Mouse (Mus musculus) C2C12 (cell line): ENCODE measurements around the gene Tnfrsf12a. TPM values are rescaled to one million over a fixed set of nuclear protein-coding genes. Genes with fewer than 3 reads are reported as not detected.

Experiments
- H3K27me3 ChIP-seq: one replicate; pipeline ENCODE4 v1.6.1; 2011; ENCODE audit not compliant: control insufficient read depth, insufficient read depth, insufficient read length
- H3K36me3 ChIP-seq: one replicate; pipeline ENCODE4 v1.6.1; 2011; ENCODE audit not compliant: control insufficient read depth, insufficient read depth
- H3K4me3 ChIP-seq: one replicate; pipeline ENCODE4 v1.5.1; 2011; ENCODE audit warnings: mild to moderate bottlenecking, control low read depth; ENCODE audit not compliant: poor library complexity, insufficient read depth, severe bottlenecking
- H3K79me2 ChIP-seq: one replicate; pipeline ENCODE4 v1.6.1; 2011; ENCODE audit not compliant: control insufficient read depth, insufficient read depth
- H3K79me3 ChIP-seq: one replicate; pipeline ENCODE4 v1.6.1; 2011; ENCODE audit warnings: low read depth, control low read depth
- H3ac ChIP-seq: one replicate; pipeline ENCODE3; 2011; ENCODE audit warnings: low read depth; ENCODE audit not compliant: control insufficient read depth, insufficient read length
- CEBPB ChIP-seq: IDR thresholded peaks from one replicate; pipeline ENCODE4 v1.6.1; 2011; ENCODE audit warnings: low read depth, mild to moderate bottlenecking, control low read depth, moderate library complexity
- CTCF ChIP-seq: IDR thresholded peaks from one replicate; pipeline ENCODE4 v1.5.1; 2011; ENCODE audit not compliant: control insufficient read depth, insufficient read depth, insufficient read length
- FOSL1 ChIP-seq: IDR thresholded peaks from one replicate; pipeline ENCODE4 v1.8.0; 2011; ENCODE audit warnings: mild to moderate bottlenecking, low read length; ENCODE audit not compliant: poor library complexity, insufficient read depth, severe bottlenecking
- MAX ChIP-seq: IDR thresholded peaks from one replicate; pipeline ENCODE4 v1.6.1; 2011; ENCODE audit warnings: mild to moderate bottlenecking, control low read depth
- MYOD1 ChIP-seq: IDR thresholded peaks from one replicate; pipeline ENCODE4 v1.6.1; 2011; ENCODE audit warnings: low read depth; ENCODE audit not compliant: control insufficient read depth, insufficient read length
- MYOG ChIP-seq: IDR thresholded peaks from one replicate; pipeline ENCODE4 v1.6.1; 2011; ENCODE audit not compliant: control insufficient read depth, insufficient read length; ENCODE audit errors: extremely low read depth
- USF1 ChIP-seq: IDR thresholded peaks from one replicate; pipeline ENCODE4 v1.6.1; 2011; ENCODE audit warnings: low read depth, mild to moderate bottlenecking, control low read depth, moderate library complexity
- polyA plus RNA-seq: library from polyadenylated mRNA; unstranded; fragments of >200 nt; fragmentation: generic; extraction: Trizol; gene quantifications from one replicate; pipeline ENCODE4 v1.2.1, GENCODE M21; 2012; ENCODE audit warnings: missing spikeins

Tnfrsf12a gene
- polyA plus RNA-seq, 1 experiment: 916 TPM

GRCm38 (mm10) chr17:23660876-23661200 lies 16.4 kb downstream of the Tnfrsf12a start:
- H3K79me3 ChIP-seq: no peaks in the 10 kb centered on the region
- TF ChIP-seq FOSL1: no peak
- no peak for TF ChIP-seq MYOG
- no peak for TF ChIP-seq USF1
- TF ChIP-seq MYOD1: no peak
- no peak for TF ChIP-seq CTCF
- TF ChIP-seq CEBPB: no peak
- TF ChIP-seq MAX: no peak
- H3K4me3 ChIP-seq: no peak overlapping the region
- no peaks in the 10 kb centered on the region for H3K27me3 ChIP-seq
- H3K36me3 ChIP-seq: no peaks in the 10 kb centered on the region
- no peak overlapping the region for H3ac ChIP-seq
- H3K79me2 ChIP-seq: no peaks in the 10 kb centered on the region

GRCm38 (mm10) chr17:23660117-23660875 lies 17.0 kb downstream of the Tnfrsf12a start, which contains the start of gene Bicdl2:
Gene Bicdl2, plus strand, starts transcription at chr17:23660506.
- Histone ChIP-seq H3ac (no peak within 1 kb of the TSS), H3K79me3 (no peaks in the 10 kb centered on the region), H3K36me3 (no peaks in the 10 kb centered on the region), H3K27me3 (no peaks in the 10 kb centered on the region), H3K79me2 (no peaks in the 10 kb centered on the region), H3K4me3 (no peak within 1 kb of the TSS)
- no peak for TF ChIP-seq FOSL1
- TF ChIP-seq MYOD1: no peak
- TF ChIP-seq MYOG: no peak
- no peak for TF ChIP-seq MAX
- TF ChIP-seq USF1: no peak
- TF ChIP-seq CTCF: peak; percentile 43
- no peak for TF ChIP-seq CEBPB

GRCm38 (mm10) chr17:23658450-23658849 lies 18.8 kb downstream of the Tnfrsf12a start:
- TF ChIP-seq MAX (no peak), USF1 (no peak), FOSL1 (no peak), MYOD1 (no peak), MYOG (no peak)
- Histone ChIP-seq H3K79me3 (no peaks in the 10 kb centered on the region), H3ac (no peak overlapping the region), H3K27me3 (no peaks in the 10 kb centered on the region), H3K79me2 (no peaks in the 10 kb centered on the region), H3K4me3 (no peak overlapping the region), H3K36me3 (no peaks in the 10 kb centered on the region)

GRCm38 (mm10) chr17:23654410-23654809 lies 22.9 kb downstream of the Tnfrsf12a start:
- Histone ChIP-seq H3K27me3 (no peaks in the 10 kb centered on the region), H3K79me2 (no peaks in the 10 kb centered on the region), H3K4me3 (no peak overlapping the region), H3K36me3 (no peaks in the 10 kb centered on the region), H3ac (no peak overlapping the region), H3K79me3 (no peaks in the 10 kb centered on the region)
- TF ChIP-seq CEBPB (no peak), CTCF (no peak), MAX (no peak), MYOG (no peak), MYOD1 (no peak), USF1 (no peak), FOSL1 (no peak)

- H3K36me3 ChIP-seq: no peaks in the 10 kb centered on the region
- no peaks in the 10 kb centered on the region for H3K79me2 ChIP-seq
- H3K79me3 ChIP-seq: no peaks in the 10 kb centered on the region
- H3K4me3 ChIP-seq: no peak overlapping the region
- TF ChIP-seq CTCF (no peak), MYOD1 (no peak), MYOG (no peak), USF1 (no peak), FOSL1 (no peak), MAX (no peak), CEBPB (no peak)
- H3K27me3 ChIP-seq: no peaks in the 10 kb centered on the region
- H3ac ChIP-seq: no peak overlapping the region
Measured at GRCm38 (mm10) chr17:23654001-23654400, 23.3 kb downstream of the Tnfrsf12a start.
